Mouse (Mus musculus) bone marrow macrophage, adult 2 months (primary cell): ENCODE data around the gene Mettl7a1. TPM values are rescaled to one million over a fixed set of nuclear protein-coding genes. Genes with fewer than 3 reads are reported as not detected.
"Not testable (repeated sequence)": the region's sequence is repeated elsewhere in the genome, so short reads cannot be mapped to it uniquely, and the experiment has no call there.

Experiments
- H3K27ac ChIP-seq: 2 replicates; pipeline ENCODE4 v1.5.1; 2012; ENCODE audit warnings: low read depth, low read length; ENCODE audit not compliant: insufficient read depth
- H3K4me1 ChIP-seq: 2 replicates; pipeline ENCODE4 v1.6.1; 2012; ENCODE audit warnings: low read length; ENCODE audit not compliant: control insufficient read depth, insufficient read depth
- H3K4me3 ChIP-seq: 2 replicates; pipeline ENCODE4 v1.5.1; 2012; ENCODE audit warnings: mild to moderate bottlenecking, low read length, moderate library complexity; ENCODE audit not compliant: insufficient read depth
- CTCF ChIP-seq: IDR thresholded peaks from 2 replicates; pipeline ENCODE4 v1.5.1; 2012; ENCODE audit warnings: low read depth, mild to moderate bottlenecking, low read length, moderate library complexity
- POLR2A ChIP-seq: IDR thresholded peaks from 2 replicates; pipeline ENCODE4 v1.6.1; 2012; ENCODE audit warnings: mild to moderate bottlenecking, low read depth, low read length, borderline replicate concordance
- polyA plus RNA-seq: library from polyadenylated mRNA; stranded (reverse); fragments of >200 nt; gene quantifications from 2 replicates; pipeline ENCODE4 v1.2.4, GENCODE M21; 2012; ENCODE audit not compliant: missing spikeins, insufficient read depth, insufficient read length

Mettl7a1 gene
- 43.3 and 46.4 TPM in 2 replicates for polyA plus RNA-seq

DNA sequence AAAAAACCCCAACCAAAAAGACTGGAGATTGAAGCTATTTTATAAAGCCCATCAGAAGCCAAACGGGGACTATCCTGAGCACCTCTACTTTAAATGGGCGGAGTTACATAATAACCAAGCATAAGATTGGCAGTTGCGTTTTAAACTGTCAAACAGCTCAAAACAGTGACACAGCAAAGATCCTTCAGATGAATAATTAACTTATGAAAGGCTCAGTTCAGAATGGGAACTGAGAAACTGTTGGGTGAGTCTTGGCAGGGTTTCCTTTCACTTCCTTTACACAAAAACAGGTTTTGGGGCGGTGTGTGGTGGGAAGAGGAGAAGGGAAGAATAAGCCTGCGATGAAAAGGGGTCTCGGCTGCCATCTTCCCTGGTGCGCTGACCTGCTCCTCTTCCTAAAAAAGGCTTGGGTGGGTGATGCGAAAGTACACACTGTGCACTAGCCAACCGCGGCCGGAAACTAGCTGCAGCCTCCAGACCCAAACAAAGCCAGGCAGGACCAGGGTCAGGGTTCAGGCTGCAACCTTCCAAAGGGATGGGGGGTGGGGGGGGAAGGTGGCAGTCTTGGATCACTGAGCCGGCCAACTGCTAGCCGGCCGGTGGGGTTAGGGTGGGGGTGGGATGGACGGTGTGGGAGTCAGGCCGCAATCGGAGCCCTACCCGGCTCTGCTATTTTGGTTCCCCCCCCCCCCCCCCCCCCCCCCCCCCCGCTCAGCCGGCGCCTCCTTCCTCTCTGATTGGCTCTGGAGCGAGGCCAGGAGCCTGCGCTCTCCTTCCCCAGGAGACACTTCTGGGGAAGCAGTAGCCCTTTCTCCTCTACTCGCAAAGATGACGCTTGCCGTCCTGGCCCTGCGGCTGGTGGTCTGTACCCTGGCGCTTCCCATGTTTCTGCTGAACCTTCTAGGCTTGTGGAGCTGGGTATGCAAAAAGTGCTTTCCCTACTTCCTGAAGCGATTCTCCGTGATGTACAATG lies at the start of gene Mettl7a1:
TSS of gene Mettl7a1 (plus strand) at position 122 of the 973 bp plus-strand sequence.
- Histone ChIP-seq H3K27ac (peak within 1 kb of the TSS; percentile 82), H3K4me3 (peak within 1 kb of the TSS; percentile 70), H3K4me1 (peaks cover 11% of the 10 kb centered on the region)
- TF ChIP-seq CTCF: no peak
- no peak for TF ChIP-seq POLR2A

DNA sequence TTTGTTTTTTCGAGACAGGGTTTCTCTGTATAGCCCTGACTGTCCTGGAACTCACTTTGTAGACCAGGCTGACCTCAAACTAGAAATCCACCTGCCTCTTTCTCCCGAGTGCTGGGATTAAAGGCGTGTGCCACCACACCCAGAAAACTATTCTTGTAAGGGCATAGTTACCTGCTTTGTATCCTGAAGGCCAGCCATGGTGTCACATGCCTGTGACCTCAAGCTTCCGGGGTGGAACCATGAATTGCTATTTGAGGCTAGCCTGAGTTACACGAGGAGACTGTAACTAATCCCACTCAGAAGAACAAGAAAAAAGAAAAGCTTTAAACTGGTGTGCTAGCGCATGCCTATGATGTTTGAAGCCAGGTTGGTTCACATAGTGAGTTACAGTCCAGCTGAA lies 47.6 kb upstream of the Mettl7a1 start:
- TF ChIP-seq POLR2A: no peak
- TF ChIP-seq CTCF: no peak
- H3K27ac ChIP-seq: no peak overlapping the region
- peaks cover 4% of the 10 kb centered on the region for H3K4me1 ChIP-seq
- no peak overlapping the region for H3K4me3 ChIP-seq

GRCm38 (mm10) chr15:100257305-100257704 lies 46.6 kb upstream of the Mettl7a1 start:
- TF ChIP-seq POLR2A: no peak
- no peak for TF ChIP-seq CTCF
- no peak overlapping the region for H3K4me3 ChIP-seq
- no peaks in the 10 kb centered on the region for H3K4me1 ChIP-seq
- H3K27ac ChIP-seq: no peak overlapping the region

DNA sequence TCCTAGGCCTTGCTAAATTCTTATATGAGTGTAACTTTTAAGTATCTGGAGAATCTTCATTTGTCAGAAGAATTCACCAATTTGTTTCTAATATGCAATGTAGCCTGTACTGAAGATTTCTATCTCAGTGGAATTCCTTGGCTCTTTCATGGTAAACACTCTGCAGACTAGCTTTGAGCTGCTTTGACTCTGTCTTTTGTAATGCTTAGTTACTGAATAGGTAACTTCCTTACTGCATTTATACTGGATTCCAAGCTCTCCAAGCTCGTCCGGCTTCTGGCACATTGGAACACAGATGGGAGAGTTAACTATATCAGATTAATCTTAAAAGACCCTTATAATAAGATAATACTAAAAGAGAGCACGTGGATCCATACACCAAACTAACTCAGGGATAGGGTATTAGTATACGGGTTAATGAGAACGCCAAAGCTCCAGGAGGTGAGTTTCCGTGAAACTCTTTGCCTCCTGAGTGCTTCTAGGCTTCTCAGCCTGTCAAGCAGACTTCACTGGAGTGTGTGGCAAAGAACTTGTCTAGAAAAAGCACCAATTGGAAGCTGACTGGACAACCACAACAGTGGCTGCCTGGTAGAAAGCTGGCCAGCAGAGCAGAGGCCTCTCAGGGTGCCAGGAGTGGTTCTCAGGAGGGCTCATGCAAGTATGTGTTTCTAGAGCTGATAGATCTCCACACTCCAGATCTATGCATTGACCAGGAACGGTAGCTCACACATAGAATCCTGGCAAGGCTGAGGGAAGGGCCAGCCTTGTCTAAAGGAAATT lies 45.1 kb upstream of the Mettl7a1 start:
- Histone ChIP-seq H3K27ac (no peak overlapping the region), H3K4me1 (no peaks in the 10 kb centered on the region), H3K4me3 (no peak overlapping the region)
- TF ChIP-seq CTCF: no peak
- no peak for TF ChIP-seq POLR2A

DNA sequence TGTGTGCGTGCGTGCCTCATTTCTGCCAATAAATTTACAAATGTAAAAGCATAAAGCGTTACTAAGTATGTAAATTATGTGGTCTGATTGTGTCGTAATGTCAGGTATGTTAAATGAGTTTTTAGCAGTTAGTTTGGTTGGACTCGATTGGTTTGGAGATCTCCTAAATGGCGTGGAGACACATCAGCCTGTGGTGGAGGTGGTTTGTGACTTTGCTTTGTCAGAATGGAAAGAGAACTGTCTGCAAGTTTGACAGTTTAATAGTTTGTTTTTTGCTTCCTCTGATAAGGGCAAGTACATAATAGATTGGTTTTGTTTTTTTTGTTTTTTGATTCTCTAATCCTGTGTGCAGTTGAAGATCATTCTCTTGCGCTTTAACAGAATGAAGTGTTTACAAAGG lies 43.6 kb upstream of the Mettl7a1 start:
- H3K4me1 ChIP-seq, H3K27ac ChIP-seq, H3K4me3 ChIP-seq: not testable (repeated sequence)

DNA sequence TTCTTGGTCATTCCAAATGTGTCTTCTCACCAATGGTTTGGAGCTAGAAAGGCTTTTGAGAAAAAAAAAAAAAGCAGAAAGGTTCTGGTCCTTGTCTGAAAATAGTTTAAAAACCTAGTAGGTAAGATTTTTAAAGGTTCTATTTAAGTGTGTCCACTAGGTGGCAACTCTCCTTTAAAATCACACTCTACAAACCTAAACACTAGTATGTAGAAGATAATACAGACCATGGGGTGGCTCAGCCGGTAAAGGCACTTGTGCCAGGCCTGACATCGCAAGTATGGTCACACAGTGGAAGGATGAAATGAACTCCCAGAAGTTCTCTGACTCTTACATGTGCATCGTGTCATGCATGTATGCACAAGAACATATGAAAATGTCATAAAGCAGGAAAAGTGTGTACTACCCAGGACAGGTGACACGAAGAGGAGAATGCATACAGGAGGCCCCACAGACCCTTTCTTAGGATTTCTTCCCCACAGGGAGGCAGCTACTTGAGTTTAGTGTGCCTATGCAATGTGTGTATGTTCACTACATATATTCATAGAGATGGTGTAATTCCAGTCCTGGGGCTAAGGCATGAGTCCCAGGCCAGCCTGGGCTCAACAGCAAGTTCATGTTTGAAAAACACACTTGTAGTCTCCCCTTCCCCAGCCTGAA lies 40.6 kb upstream of the Mettl7a1 start:
- Histone ChIP-seq H3K4me3 (no peak overlapping the region), H3K4me1 (no peaks in the 10 kb centered on the region), H3K27ac (no peak overlapping the region)
- TF ChIP-seq POLR2A (no peak), CTCF (no peak)

DNA sequence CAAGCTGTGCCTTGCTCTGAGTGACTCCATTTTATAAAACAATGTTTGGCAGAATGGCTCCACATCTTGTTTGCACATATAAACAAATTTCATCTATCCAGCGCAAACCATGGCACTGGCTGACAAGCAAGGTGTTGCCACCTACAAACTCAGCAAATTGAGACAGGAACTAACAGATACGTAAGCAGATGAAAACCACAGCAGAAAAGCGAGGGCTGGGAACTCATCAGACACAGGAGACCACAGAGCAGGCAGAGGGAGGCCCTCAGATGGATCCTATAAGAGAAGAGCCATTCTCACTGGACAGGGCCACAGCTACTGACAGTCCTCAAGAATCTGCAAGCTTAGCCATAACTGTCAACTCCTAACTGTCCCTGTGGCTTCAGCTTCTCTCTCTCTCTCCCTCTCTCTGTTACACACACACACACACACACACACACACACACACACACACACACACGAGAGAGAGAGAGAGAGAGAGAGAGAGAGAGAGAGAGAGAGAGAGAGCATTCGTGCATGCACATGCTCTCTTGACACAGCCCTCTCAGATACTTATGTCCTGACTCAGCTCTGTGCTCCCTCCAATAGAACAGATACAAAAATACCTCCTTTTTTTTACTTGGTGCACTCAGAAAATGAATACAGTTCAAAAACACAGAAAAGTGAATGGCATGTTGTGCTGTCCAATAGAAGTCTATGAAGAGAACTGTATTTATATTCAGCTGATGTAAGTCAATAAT lies 38.2 kb upstream of the Mettl7a1 start:
- Histone ChIP-seq H3K27ac (no peak overlapping the region), H3K4me1 (no peaks in the 10 kb centered on the region), H3K4me3 (no peak overlapping the region)
- TF ChIP-seq CTCF (no peak), POLR2A (no peak)

DNA sequence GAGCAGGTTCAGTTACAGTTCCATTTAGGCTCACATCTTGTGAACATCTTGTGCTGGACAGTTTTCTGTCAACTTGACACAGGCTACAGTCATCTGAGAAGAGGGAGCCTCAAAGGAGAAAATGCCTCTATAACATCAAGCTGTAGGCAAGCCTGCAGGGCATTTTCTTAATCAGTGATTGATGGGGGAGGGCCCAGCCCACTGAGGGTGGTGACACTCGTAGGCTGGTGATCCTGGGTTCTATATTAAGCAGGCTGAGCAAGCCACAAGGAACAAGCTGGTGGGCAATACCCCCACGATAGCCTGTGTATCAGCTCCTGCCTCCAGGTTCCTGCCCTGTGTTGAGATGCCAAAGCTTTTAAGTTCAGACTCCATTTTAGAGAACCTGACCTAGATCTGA lies 35.0 kb upstream of the Mettl7a1 start:
- TF ChIP-seq CTCF (no peak), POLR2A (no peak)
- H3K27ac ChIP-seq: no peak overlapping the region
- no peak overlapping the region for H3K4me3 ChIP-seq
- no peaks in the 10 kb centered on the region for H3K4me1 ChIP-seq

DNA sequence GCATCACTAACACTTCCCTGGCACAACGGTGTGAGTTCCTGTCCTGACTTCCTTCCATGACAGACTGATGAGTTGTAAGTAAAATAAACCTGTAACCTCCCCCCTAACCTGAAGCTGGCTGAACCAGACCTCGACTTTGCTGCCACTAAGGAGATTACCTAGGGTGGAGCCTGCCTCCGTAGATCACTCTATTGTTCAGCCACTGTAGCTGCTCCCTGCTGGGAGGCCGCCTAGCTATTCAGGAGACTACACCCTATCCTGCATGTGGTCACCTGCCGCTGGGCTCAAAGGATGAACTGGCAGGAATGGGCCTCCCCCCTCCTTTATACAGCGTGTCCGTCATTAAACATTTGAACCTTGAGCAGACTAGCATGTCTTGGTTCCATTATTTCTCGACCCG lies 34.2 kb upstream of the Mettl7a1 start:
- Histone ChIP-seq H3K4me1 (no peaks in the 10 kb centered on the region), H3K27ac (no peak overlapping the region), H3K4me3 (no peak overlapping the region)
- TF ChIP-seq CTCF: no peak
- no peak for TF ChIP-seq POLR2A

DNA sequence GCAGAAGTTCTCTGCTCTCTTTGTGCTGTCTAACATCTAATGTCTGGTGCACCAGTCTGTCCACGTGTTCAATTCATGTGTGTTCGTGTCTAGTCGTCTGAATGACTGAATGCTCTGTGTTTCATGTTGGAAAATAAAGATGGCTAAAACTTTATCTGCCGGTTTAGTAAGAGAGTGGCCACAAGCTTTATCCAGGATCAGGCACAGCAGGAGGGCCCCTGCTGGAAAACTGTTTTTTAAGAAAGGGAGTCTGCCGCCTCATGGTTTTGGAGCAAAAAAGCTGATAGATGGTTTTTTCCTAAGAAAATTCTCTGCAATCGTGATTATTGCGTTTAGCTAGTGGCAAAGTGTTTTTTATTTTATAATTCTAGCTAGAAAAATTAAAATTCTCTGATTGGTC lies 33.3 kb upstream of the Mettl7a1 start:
- not testable (repeated sequence) for H3K4me3 ChIP-seq, H3K4me1 ChIP-seq, H3K27ac ChIP-seq
